Mouse (Mus musculus) testis, adult 2 months (tissue): ENCODE data around the gene Atp7b.

ENCODE experiments used
- CTCF ChIP-seq: fragments of 200-500 bp; IDR thresholded peaks from 2 replicates; pipeline ENCODE4 v1.5.1; 2012; ENCODE audit warnings: low read depth, mild to moderate bottlenecking, inconsistent platforms, low read length, moderate library complexity; ENCODE audit not compliant: control insufficient read depth, insufficient read depth, insufficient replicate concordance
- POLR2A ChIP-seq: fragments of 200-500 bp; IDR thresholded peaks from 2 replicates; pipeline ENCODE4 v1.6.1; 2012; ENCODE audit warnings: low read depth, mild to moderate bottlenecking, inconsistent platforms, low read length, moderate library complexity; ENCODE audit not compliant: control insufficient read depth

DNA sequence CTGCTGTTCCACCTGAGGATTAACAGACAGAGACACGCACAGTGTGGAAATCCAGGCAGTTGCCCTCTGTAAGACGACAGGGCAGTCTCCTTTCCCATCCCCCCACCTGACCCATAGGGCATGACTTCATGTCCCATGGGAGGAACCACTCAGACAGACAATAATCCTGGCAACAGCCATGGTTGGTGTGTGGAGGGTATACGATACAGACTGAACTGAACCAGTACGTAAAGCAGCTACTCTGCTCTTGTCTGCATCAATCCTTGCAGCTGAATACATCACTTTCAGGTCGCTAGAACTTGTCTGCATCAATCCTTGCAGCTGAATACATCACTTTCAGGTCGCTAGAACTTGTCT, 20.0 kb downstream of the Atp7b start:
- TF ChIP-seq POLR2A (no peak), CTCF (no peak)
